Mouse (Mus musculus): ENCODE measurements around the gene Has3.
A peak's percentile ranks its signal among the peaks of the same experiment; 100 is the strongest.
"Not testable (repeated sequence)": the region's sequence is repeated elsewhere in the genome, so short reads cannot be mapped to it uniquely, and the experiment has no call there.

The Has3 gene

GRCm38 (mm10) chr8:106887336-106888189 is 17.5 kb downstream of the Has3 start:
- DNase-seq (ENCODE audit: low spot score in 2 of 2), result peak; percentile 52 to 83

GRCm38 (mm10) chr8:106888803-106889202 is 18.8 kb downstream of the Has3 start:
- DNase-seq (ENCODE audit: low spot score in 2 of 2), result no peak

GRCm38 (mm10) chr8:106892210-106892805 is 22.3 kb downstream of the Has3 start:
- peak; percentile 48 to 50 for DNase-seq (ENCODE audit: low spot score in 2 of 2)

GRCm38 (mm10) chr8:106892806-106893451 is 22.9 kb downstream of the Has3 start:
- DNase-seq (ENCODE audit: low spot score in 2 of 2), result no peak

- peak; percentile 74 to 84 for DNase-seq (ENCODE audit: low spot score in 2 of 2)
Observed at GRCm38 (mm10) chr8:106893481-106894156, 23.6 kb downstream of the Has3 start, which contains the start of gene Utp4. Utp4 (plus strand) TSS chr8:106893636.

GRCm38 (mm10) chr8:106899473-106899872 is 29.4 kb downstream of the Has3 start:
- no peak for DNase-seq (ENCODE audit: low spot score in 2 of 2)

GRCm38 (mm10) chr8:106905727-106906480 is 35.9 kb downstream of the Has3 start:
- peak in 1 of 2 experiments; percentile 25 for DNase-seq (ENCODE audit: low spot score in 2 of 2)

GRCm38 (mm10) chr8:106906635-106907034 is 36.6 kb downstream of the Has3 start:
- DNase-seq (ENCODE audit: low spot score in 2 of 2), result no peak

- DNase-seq (ENCODE audit: low spot score in 2 of 2), result no peak
Observed at GRCm38 (mm10) chr8:106907450-106907849, 37.4 kb downstream of the Has3 start.

- no peak for DNase-seq (ENCODE audit: low spot score in 2 of 2)
Observed at GRCm38 (mm10) chr8:106908291-106908690, 38.2 kb downstream of the Has3 start.

GRCm38 (mm10) chr8:106913631-106914030 is 43.6 kb downstream of the Has3 start:
- no peak for DNase-seq (ENCODE audit: low spot score in 2 of 2)

- DNase-seq (ENCODE audit: low spot score in 2 of 2), result no peak
Observed at GRCm38 (mm10) chr8:106919721-106920394, 49.8 kb downstream of the Has3 start.

- DNase-seq (ENCODE audit: low spot score in 2 of 2), result no peak
Observed at GRCm38 (mm10) chr8:106920395-106920741, 50.3 kb downstream of the Has3 start.

- no peak for DNase-seq (ENCODE audit: low spot score in 2 of 2)
Observed at GRCm38 (mm10) chr8:106924057-106924456, 54.0 kb downstream of the Has3 start.

- no peak for DNase-seq (ENCODE audit: low spot score in 2 of 2)
Observed at GRCm38 (mm10) chr8:106924904-106925349, 54.9 kb downstream of the Has3 start.

- no peak for DNase-seq (ENCODE audit: low spot score in 2 of 2)
Observed at GRCm38 (mm10) chr8:106925446-106925845, 55.4 kb downstream of the Has3 start.

- peak in 1 of 2 experiments; percentile 30 for DNase-seq (ENCODE audit: low spot score in 2 of 2)
Observed at GRCm38 (mm10) chr8:106927247-106927646, 57.2 kb downstream of the Has3 start.

- DNase-seq (ENCODE audit: low spot score in 2 of 2), result not testable (repeated sequence)
Observed at GRCm38 (mm10) chr8:106928182-106928581, 58.1 kb downstream of the Has3 start.

- no peak for DNase-seq (ENCODE audit: low spot score in 2 of 2)
Observed at GRCm38 (mm10) chr8:106929155-106929913, 59.3 kb downstream of the Has3 start.

GRCm38 (mm10) chr8:106929921-106930320 is 59.9 kb downstream of the Has3 start:
- no peak for DNase-seq (ENCODE audit: low spot score in 2 of 2)

Data from thymus, postnatal 10 days (tissue).